Mouse (Mus musculus) kidney, adult 8-10 months (tissue): Measurements from ENCODE around the gene Pbrm1.
A peak's percentile ranks its signal among the peaks of the same experiment; 100 is the strongest.

Experiments used
- DNase-seq, 2 experiments: peaks; one replicate each; pipeline ENCODE4 v3.0.0; 2022

Gene Pbrm1

GRCm38 (mm10) chr14:31018860-31019291 is at the start of gene Pbrm1, which contains the start of gene Gnl3:
Gene Pbrm1, plus strand, starts transcription at chr14:31019138.
Gene Gnl3, minus strand, starts transcription at chr14:31019152.
- peak; percentile 97 for DNase-seq

- peak in 1 of 2 experiments; percentile 23 for DNase-seq
Measured at GRCm38 (mm10) chr14:30974204-30974603, 44.7 kb upstream of the Pbrm1 start.

GRCm38 (mm10) chr14:30976222-30976621 is 42.7 kb upstream of the Pbrm1 start:
- peak; percentile 57 to 67 for DNase-seq

- DNase-seq = no peak
Measured at GRCm38 (mm10) chr14:30996417-30996816, 22.5 kb upstream of the Pbrm1 start.

- no peak for DNase-seq
Measured at GRCm38 (mm10) chr14:31000356-31000755, 18.6 kb upstream of the Pbrm1 start.

GRCm38 (mm10) chr14:31000816-31001306 is 18.1 kb upstream of the Pbrm1 start:
- DNase-seq = peak in 1 of 2 experiments; percentile 12

GRCm38 (mm10) chr14:31001307-31002205 is 17.4 kb upstream of the Pbrm1 start, which contains the start of the genes Glt8d1 and Spcs1:
Gene Glt8d1, plus strand, starts transcription at chr14:31001400.
Gene Spcs1, minus strand, starts transcription at chr14:31001672.
- peak; percentile 82 to 88 for DNase-seq

- no peak for DNase-seq
Measured at GRCm38 (mm10) chr14:31004527-31004926, 14.4 kb upstream of the Pbrm1 start.

- no peak for DNase-seq
Measured at GRCm38 (mm10) chr14:31006779-31007178, 12.2 kb upstream of the Pbrm1 start.

- DNase-seq = no peak
Measured at GRCm38 (mm10) chr14:31011588-31011987, 7.3 kb upstream of the Pbrm1 start.

GRCm38 (mm10) chr14:31013928-31014327 is 5.0 kb upstream of the Pbrm1 start:
- DNase-seq = no peak

- DNase-seq = no peak
Measured at GRCm38 (mm10) chr14:31016063-31016462, 2.9 kb upstream of the Pbrm1 start.

GRCm38 (mm10) chr14:31017854-31018253 is 1.1 kb upstream of the Pbrm1 start:
- peak in 1 of 2 experiments; percentile 9 for DNase-seq

GRCm38 (mm10) chr14:31019331-31020205 is 630 bp downstream of the Pbrm1 start:
- DNase-seq = peak; percentile 64 to 66

GRCm38 (mm10) chr14:31022579-31022978 is 3.6 kb downstream of the Pbrm1 start:
- DNase-seq = peak in 1 of 2 experiments; percentile 28

GRCm38 (mm10) chr14:31025785-31026184 is 6.8 kb downstream of the Pbrm1 start:
- no peak for DNase-seq

GRCm38 (mm10) chr14:31045296-31045695 is 26.4 kb downstream of the Pbrm1 start:
- DNase-seq = no peak

GRCm38 (mm10) chr14:31045817-31046216 is 26.9 kb downstream of the Pbrm1 start:
- no peak for DNase-seq

- DNase-seq = no peak
Measured at GRCm38 (mm10) chr14:31062277-31062676, 43.3 kb downstream of the Pbrm1 start.

- DNase-seq = no peak
Measured at GRCm38 (mm10) chr14:31069086-31069733, 50.3 kb downstream of the Pbrm1 start.

- no peak for DNase-seq
Measured at GRCm38 (mm10) chr14:31078597-31079208, 59.8 kb downstream of the Pbrm1 start.
